Mouse (Mus musculus) megakaryocyte progenitor cell, adult 5-6 weeks (primary cell): ENCODE results near the gene Fermt3. TPM values are rescaled to one million over a fixed set of nuclear protein-coding genes. Genes with fewer than 3 reads are reported as not detected.

Source experiments
- ATAC-seq: replicated peaks from 2 replicates; pipeline ENCODE4 v1.8.0; 2016; ENCODE audit warnings: mild to moderate bottlenecking, moderate TSS enrichment, inconsistent platforms; ENCODE audit not compliant: poor library complexity
- total RNA-seq, 2 experiments: library from RNA; stranded (forward) in 1 of 2; stranded (reverse) in 1 of 2; fragments of 157-497, 149-512 nt in 1 of 2; fragments of 200-1000 nt in 1 of 2; gene quantifications; 2 replicates each; pipeline versions ENCODE4 v1.2.3 to v1.2.4; 2015 to 2017

Gene Fermt3
- total RNA-seq, 2 experiments from 2014 or later = 63.8 to 225 TPM

DNA sequence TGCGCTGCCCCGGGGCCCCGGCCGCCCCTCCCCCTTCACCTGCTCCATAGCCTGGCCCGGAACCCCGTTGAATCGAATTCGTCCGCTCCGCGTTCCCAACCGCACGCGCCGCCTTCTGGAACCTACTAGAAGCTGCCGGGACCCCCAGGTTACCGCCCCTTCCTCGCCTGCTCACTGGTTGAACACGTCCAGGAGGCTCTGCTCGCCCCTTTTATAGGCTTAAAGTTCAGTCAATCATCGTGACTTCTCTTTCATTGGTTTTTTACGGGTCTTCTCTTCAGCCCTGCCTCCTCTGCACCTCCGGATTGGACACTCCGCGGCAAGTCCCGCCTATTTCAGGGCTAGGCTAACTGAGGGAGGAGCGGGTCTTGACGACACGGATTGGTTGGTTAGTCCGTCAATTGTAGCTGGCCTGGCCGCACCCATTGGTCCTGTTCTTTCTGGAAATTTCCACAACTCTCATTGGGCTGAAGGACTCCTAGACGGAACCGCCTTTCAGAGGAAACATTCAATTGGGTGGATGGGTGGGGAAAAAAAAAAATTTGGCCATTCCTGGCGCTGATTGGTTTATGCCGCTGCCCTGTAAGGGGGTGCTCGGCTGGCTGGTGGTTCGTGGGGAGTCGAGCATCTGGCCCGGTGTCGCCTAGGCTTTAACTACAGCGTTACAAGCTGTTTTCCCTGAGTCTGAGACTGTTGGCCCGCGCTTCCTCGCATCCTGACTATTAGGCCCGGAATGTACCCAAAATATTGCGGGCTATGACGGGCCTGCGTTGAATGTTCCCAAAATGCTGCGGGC, 20.8 kb upstream of the Fermt3 start, which contains the start of gene Stip1:
Gene Stip1 (minus strand): TSS at position 127 of the 796 bp plus-strand sequence.
- peak; percentile 95 for ATAC-seq

DNA sequence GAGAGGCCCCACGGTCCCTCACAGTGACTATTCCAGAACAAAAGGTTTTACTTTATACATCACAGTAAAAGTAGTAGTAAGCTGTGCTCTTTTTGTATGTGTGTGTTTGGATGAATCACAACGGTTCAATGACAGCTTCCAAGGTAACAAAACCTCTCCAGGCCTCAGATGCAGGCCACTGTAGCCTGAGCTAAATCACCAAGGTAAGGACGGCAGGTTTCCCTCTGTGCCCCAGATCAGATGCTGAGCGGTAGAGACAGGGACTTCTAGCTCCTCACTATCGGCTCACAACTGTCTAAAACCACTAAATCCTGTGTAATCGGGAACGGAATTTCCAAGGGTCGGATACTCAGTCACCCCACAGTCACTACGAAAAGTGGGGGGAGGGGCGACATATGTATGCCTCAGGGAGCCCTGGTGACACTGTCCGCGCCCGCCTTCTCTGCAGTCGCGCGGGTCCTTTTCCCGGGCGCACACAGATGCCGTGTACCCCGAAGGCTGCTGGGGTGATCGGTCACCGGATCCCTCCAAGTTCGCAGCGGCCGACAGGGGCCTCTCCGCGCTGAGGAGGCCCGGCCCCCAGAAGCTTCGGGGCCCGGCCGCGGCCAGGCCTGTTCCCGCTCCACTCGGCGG, 19.9 kb upstream of the Fermt3 start:
- ATAC-seq = peak; percentile 12; the same call in 1 of the 2 replicates

DNA sequence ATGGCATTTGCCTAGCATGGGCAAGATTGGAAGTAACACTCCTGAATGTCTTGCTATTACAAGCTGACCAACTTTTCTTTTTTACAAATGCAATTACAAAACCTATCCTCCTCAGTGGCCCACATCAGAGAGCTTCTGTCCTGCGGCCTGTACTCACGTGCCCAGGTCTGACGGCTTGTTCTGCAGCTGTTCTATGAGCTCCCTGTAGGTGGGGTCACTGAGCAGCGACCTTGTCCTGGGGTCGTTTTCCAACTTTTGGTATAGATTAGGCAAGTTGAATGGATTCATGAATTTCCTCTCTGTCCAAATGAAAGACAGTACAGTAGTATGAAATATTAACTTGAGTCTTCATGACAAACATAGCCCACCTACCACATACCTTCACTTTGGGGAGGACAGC, 14.7 kb upstream of the Fermt3 start:
- ATAC-seq = no peak

DNA sequence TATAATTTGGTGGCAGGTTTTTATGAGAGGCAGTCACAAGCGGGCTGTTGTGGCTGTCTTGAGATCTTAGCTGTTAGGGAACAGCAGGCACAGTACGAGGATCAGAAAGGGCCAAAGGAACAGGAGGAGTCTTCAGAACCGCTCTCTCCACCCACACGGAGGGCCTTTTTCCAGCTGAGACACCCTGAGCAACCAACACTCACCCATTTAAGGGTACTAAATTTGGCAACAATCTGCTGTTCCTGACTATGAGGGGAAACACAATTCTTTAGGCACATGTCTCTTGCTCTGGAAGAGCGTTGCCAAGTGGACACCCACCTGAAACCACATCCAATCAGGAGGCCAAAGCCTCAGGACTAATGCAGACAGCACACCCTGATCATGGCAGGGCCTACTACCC, 10.3 kb upstream of the Fermt3 start:
- ATAC-seq = no peak

DNA sequence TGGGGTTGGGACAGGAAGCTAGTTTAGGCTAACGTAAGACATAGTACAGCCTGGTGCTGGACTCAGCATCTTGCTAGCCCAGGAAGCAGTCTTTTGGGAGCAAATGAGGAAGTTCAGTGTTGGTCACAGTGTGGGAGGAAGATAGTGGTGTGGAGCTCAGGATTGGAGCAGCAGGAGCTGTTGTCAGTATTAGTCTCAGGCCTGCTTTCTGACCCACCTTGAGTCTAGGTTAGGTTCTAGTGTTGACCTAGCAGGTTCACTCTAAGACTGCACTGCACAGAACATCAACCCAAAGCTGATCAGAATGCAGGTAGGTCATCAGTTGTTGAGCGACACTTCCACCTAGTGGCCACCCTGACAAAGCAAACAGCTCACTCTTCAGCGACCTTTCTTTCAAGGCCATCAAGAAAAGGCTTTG, 964 bp upstream of the Fermt3 start:
- ATAC-seq = peak; percentile 51

DNA sequence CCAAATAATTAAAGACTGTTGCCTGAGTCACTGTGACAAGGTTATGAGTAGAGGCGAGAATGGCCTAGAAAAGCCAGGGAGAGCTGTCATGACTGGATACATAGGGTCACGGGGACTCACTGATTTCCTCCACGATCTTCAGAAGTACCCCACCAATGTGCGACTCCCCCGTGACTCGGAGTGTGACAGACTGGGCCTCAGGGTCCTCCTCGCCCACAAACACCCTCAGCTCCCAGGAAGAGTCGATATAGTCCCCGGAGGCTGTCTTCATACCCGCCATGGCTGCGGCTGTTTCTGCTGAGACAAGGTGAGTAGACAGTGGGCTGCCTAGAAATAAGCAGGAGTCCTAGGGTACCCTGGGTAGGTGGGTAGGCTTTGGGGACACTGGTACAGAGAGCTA, 723 bp downstream of the Fermt3 start:
- peak; percentile 7; the same call in 1 of the 2 replicates for ATAC-seq

DNA sequence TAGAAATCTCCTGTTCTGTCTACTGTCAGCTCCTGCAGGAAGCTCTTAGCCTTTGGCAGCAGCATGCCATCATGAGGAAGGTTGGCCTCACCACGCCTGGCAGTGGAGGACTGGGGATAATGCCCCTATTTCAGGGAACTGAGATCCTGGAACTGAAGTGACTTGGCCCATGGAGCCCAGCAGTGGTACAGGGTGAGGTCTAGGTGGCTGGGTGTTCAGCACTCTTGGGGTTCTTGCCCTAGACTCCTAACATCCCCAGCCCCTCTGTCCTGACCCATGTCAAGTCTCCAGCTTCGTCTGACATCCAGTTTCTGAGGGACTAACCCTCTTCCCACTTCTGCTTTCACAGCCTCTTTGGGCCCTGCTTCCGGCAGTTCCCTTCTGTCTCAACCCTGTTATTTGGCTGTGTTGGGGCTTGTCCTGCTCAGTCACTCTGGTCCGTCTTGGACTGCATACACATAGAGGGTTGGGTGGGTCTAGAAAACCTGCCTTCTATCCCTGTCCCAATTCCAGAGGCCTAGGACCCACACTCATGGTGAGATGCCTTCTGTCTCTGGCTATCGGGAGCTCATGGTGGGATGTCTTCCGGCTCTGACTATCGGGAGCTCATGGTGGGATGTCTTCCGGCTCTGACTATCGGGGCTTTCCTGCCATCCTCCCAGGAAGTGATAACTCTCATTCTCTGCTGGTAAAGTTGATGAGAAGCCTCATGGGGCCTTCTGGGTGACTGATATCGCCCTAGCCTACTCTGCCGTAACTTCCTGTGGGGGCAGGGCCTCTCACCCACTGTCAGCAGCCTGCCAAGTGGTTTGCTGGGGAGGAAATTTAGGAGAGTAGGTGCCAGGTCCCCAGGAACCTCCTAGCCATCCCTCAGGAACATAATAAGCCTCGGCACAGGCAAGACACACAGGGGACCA, 1.5 kb downstream of the Fermt3 start:
- peak; percentile 68 for ATAC-seq

DNA sequence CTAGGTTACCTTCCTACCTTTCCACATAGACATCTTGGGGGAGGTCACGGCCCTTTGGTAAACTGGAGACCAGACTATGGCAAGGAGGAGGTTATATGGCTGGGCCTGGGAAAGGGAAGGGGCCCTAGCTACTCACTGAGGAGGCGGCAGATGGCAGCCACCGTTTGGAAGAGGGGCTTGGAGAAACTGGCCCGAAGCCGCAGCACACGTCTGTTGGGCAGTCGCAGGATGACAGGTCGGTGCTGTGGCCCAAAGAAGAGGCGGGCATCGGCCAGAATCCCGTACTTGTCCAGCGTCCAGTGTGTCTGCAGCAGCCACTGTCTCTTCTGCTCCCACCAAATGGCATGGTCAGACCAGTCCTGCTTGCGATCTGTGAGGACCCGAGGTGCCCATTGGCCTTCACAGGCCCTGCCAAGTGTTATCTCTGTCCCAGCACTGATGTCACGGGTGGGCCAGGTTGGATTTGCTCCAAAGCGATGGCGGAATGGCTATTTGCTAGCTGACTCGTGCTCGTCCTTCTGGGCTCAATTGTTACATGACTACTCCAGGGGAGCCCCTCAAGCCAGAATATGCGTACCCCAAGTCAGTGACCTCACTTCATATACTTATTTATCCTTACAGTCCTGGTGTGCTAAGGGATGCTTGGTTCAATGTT, 4.7 kb downstream of the Fermt3 start:
- no peak for ATAC-seq

DNA sequence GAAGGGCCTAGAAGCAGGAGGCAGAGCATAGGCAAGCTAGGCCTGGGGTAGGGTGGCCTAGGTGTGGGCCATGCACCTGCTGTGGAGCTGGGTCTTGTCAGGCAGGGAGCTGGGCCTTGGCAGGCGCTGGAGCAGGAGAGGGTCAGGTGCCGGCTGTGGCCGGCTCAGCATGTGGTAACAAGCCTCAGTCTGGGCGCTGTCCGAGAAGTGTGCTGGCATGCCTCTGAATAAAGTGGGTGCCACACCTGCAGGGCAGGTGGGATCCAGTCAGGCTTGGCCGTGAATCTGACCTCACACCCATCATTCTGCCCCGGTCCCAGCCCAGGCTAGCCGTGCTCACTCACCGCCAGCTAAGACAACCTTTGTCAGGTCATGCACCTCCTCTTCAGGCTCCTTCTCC, 5.3 kb downstream of the Fermt3 start:
- ATAC-seq = no peak

DNA sequence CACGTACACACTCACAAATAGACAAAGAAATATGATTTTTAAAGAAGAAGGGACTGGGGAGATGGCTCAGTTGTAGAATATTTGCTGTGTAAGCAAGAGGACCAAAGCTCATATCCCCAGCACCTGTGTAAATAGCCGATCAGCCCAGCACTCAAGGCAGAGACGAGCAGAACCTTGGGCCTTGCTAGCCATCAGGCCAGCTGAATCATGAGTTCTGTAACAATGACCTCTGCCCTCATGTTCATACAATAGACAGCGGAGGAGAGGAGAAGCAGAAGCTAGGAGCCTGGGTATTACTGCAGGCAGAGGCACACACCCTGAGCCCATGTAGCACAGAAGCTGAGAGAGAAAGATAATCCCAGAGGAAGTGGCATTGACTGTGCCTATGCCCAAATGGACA, 6.8 kb downstream of the Fermt3 start:
- ATAC-seq = no peak

DNA sequence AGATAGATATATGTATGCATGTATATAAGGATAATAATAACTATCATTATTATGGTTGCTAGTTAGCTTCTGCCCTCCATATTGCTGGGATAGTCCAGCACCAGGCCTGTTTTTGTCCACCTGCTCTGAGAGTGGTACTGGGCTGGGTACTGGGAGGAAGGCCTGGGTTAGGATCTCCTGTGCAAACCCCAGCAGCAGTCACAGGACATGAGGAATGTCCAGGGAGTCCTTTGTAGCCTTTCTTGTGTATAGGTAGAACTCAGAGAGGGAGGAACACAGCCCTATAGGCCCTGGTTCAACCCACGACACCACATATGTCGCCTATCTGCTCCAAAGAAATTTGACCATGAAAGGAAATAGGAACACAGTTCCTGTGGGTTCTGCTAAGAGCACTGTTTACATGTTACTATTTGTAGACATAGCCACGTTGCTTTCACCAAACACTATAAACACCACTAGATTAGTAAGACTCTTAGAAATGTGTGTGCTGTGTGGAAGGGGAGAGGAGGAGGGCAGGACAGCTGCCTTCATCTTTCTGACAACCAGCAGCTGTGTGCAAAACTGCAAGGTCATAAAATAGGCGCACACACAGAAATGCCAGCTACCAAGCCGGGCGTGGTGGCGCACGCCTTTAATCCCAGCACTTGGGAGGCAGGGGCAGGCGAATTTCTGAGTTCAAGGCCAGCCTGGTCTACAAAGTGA, 12.2 kb downstream of the Fermt3 start:
- no peak for ATAC-seq

DNA sequence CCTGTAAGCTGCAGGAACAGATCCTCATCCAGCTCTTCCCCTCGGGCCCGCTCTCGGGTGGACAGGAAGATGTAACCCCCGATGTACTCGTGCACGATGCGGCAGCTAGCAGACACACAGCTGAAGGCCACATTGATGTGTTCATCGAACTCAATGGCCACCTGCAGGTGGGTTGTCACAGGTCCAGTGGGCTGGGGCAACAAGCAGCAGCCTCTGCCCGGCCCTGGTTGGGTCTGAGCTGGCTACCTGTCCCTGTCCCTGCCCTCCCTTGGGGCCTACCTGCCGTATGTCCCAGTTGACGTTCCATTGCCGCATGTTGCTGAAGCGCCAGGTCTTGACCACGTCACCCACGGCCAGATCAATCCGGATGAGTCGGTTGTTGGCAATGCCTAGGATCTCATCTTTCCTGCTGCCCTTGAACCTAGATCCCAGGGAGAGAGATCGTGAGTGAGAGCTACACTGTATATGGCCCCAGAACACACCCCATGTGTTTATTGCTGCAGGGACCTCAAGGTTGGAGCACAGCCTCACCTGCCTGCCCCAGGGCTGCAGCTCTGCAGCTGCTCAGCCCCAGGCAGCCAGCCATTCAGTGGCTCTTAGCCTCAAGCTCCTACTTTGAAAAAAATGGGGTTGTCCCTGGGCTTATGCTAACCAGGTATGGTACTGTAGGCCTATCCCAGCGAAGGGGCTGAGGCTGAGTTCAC, 19.8 kb downstream of the Fermt3 start:
- no peak for ATAC-seq

DNA sequence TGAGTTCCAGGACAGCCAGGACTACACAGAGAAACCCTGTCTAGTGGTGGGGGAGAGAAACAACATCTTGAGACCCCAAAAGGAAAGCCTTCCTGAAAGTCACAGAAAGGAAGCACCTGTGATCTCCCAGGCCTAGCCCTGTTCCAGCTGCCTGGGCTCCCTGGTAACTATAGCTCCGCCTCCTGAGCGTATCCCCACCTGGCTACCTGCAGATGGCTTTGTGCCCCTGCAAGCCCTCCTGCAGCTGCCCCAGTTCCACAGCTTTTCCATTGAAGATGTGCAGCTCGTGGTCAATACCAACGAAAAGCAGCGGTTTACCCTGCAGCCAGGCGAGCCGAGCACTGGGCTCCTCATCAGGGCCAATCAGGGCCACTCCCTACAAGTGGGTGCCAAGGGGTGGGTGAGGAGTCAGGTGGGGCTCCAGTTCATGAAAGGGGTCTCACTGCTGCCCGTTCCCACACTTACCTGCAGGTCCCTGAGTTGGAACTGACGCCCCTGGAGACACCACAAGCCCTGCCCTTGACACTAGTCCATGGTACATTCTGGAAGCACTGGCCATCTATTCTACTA, 21.5 kb downstream of the Fermt3 start:
- ATAC-seq = no peak

DNA sequence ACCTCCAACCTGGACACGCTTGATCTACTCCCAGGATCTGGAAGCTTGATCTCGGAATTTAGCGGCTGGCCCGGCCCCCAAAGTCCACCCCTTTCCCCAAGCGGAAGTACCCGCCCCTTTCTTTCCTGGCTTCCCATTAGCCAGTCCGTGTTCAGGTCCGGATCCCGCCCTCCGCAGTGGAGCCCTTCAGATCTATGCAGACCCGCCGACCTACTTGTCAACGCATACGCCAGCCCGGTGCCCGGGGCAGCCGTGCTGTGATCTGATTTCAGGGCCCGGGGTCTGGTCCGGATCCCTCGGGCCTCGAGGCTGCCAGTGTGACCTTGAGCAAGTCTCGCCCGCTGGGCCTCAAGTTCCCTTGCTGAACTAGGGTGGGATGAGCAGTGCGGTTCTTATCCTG, 23.3 kb downstream of the Fermt3 start, which contains the start of the genes Nudt22 and Trpt1:
Gene Nudt22 (minus strand): TSS at position 112 of the 400 bp plus-strand sequence.
Gene Trpt1 (plus strand): TSS at position 126 of the 400 bp plus-strand sequence.
- peak; percentile 69 for ATAC-seq

DNA sequence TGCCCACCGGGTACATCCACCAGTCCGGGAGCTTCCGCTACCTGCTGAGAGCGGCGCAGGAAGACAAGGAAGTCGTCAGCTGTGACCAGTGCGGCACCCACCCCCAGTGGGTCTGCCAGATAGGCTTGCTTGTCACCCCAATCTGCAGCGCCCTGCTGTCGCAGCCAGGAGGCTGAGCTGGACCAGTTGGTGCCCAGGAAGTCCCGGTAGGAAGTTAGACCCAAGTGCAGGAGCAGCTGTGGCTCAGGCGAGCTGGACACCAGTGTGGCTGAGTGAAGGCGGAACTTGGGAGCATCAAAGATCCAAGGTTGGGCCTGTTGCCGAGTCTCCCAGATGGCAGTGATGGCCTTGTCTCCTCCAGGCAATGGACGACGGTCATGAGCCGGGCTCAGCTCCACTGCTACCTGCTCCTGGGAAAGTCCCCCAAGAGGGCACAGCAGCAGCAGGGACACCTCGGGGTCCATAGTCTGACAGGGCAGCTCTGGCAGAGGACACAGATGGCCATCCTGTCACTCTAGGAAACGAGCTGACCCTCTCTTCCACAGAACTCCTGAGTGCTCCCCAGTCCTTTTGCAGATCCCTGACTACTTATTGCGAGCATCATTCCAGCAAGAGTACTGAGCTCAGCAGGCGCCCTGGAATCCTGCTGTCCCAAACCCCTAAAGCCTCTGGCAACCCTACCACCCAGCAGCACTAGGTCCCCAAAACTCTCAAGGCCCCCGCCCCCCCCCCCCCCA, 23.8 kb downstream of the Fermt3 start:
- no peak for ATAC-seq

DNA sequence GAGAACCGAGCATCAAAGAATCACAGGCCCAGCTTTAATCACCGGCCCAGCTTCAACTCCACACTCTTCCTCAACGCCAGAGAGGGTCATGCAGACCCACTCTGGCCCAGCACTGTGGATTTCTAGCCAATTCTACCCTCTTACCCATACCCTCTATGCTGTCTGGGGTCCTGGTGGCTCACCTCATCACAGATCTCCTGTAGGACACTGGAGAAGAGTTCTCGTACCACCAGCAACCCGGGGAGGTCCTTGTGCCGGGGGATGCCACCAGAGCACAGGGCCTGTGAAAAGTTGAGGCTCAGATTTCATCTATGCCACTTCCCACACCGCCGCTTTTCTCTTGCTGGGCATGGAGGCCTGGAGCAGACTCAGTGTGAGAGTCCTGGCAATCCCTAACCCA, 24.8 kb downstream of the Fermt3 start:
- ATAC-seq = no peak

DNA sequence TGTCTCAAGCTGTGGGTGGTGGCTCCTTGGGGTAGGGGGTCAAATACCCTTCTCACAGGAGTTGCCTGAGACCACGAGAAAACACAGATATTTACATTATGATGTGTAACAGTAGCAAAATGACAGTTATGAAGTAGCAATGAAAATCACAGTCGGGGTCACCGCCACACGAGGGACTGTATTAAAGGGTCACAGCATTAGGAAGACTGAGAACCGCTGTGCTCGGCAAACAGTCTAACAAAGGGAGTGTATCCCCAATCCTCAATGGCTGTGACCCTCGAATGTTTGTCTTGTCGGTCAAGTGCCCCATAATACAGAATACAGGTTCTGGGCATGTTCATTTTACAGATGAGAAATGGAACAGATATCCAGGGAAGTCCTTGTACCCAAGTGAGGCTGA, 25.3 kb downstream of the Fermt3 start:
- ATAC-seq = no peak

DNA sequence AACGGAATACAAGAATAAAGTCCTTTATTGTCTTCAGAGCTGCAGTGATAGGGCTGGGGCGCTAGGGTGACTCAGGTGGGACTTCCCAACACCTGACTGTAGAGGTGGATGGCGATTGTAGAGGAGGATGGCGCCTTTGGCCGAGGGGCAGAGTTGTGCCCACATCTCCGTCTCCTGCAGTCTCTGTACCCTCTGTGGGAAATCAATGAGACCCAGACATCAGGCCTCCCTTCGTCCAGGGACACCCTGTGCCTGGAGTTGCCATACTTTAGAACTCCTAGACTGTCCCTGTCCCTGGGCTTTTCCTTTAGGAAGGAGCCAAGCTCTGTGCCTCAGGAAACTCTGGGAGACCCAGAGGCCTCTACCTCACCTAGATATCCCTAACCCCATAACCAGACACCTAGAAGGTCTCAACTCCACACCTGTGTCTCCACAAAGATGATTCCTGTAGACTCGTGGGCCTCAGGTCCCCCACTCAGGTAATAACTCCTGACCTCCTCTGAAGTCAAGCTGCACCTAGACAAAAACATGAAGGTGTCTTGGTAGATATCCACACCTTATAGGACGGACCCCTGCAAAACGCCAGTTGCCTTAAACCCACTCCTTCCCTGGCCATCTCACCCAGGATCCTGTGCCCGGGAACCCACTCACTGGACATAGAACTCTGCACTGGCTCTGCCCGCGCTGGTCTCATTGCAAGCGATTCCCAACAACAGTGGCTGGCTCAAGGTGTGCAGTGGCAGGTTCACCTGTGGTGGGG, 26.1 kb downstream of the Fermt3 start:
- ATAC-seq = no peak
